Mouse (Mus musculus) C2C12 (cell line): ENCODE data around the gene Trp73. TPM values are rescaled to one million over a fixed set of nuclear protein-coding genes. Genes with fewer than 3 reads are reported as not detected.

ENCODE experiments used
- H3K27me3 ChIP-seq: one replicate; pipeline ENCODE4 v1.6.1; 2011; ENCODE audit not compliant: control insufficient read depth, insufficient read depth, insufficient read length
- H3K36me3 ChIP-seq: one replicate; pipeline ENCODE4 v1.6.1; 2011; ENCODE audit not compliant: control insufficient read depth, insufficient read depth
- H3K4me3 ChIP-seq: one replicate; pipeline ENCODE4 v1.5.1; 2011; ENCODE audit warnings: mild to moderate bottlenecking, control low read depth; ENCODE audit not compliant: poor library complexity, insufficient read depth, severe bottlenecking
- H3K79me2 ChIP-seq: one replicate; pipeline ENCODE4 v1.6.1; 2011; ENCODE audit not compliant: control insufficient read depth, insufficient read depth
- H3K79me3 ChIP-seq: one replicate; pipeline ENCODE4 v1.6.1; 2011; ENCODE audit warnings: low read depth, control low read depth
- H3ac ChIP-seq: one replicate; pipeline ENCODE3; 2011; ENCODE audit warnings: low read depth; ENCODE audit not compliant: control insufficient read depth, insufficient read length
- CEBPB ChIP-seq: IDR thresholded peaks from one replicate; pipeline ENCODE4 v1.6.1; 2011; ENCODE audit warnings: low read depth, mild to moderate bottlenecking, control low read depth, moderate library complexity
- CTCF ChIP-seq: IDR thresholded peaks from one replicate; pipeline ENCODE4 v1.5.1; 2011; ENCODE audit not compliant: control insufficient read depth, insufficient read depth, insufficient read length
- FOSL1 ChIP-seq: IDR thresholded peaks from one replicate; pipeline ENCODE4 v1.8.0; 2011; ENCODE audit warnings: mild to moderate bottlenecking, low read length; ENCODE audit not compliant: poor library complexity, insufficient read depth, severe bottlenecking
- MAX ChIP-seq: IDR thresholded peaks from one replicate; pipeline ENCODE4 v1.6.1; 2011; ENCODE audit warnings: mild to moderate bottlenecking, control low read depth
- MYOD1 ChIP-seq: IDR thresholded peaks from one replicate; pipeline ENCODE4 v1.6.1; 2011; ENCODE audit warnings: low read depth; ENCODE audit not compliant: control insufficient read depth, insufficient read length
- MYOG ChIP-seq: IDR thresholded peaks from one replicate; pipeline ENCODE4 v1.6.1; 2011; ENCODE audit not compliant: control insufficient read depth, insufficient read length; ENCODE audit errors: extremely low read depth
- USF1 ChIP-seq: IDR thresholded peaks from one replicate; pipeline ENCODE4 v1.6.1; 2011; ENCODE audit warnings: low read depth, mild to moderate bottlenecking, control low read depth, moderate library complexity
- polyA plus RNA-seq: library from polyadenylated mRNA; unstranded; fragments of >200 nt; fragmentation: generic; extraction: Trizol; gene quantifications from one replicate; pipeline ENCODE4 v1.2.1, GENCODE M21; 2012; ENCODE audit warnings: missing spikeins

Gene Trp73
- polyA plus RNA-seq, 1 experiment: 0.01 TPM

DNA sequence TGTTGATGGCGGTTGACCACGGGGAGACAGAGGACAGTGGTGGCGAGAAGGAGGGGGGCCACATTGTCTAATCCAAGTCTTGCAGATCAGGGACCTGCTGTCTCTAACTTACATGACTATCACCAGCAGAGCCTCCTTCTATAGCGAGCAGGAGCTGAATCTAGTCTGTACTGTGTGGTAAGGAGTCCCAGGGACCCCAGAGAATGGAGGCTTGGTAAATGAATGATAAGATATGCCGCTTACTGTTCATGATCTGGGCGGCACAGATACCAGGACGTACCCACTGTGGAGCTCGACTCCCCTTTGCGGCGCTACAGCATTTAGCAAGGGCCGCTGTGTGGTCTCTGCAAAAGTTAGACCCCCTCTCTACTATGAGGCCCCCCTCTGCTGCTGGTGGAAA is 18.2 kb downstream of the Trp73 start:
- Histone ChIP-seq H3K79me3 (no peaks in the 10 kb centered on the region), H3K36me3 (no peaks in the 10 kb centered on the region), H3K79me2 (no peaks in the 10 kb centered on the region), H3K27me3 (peaks cover 3% of the 10 kb centered on the region), H3K4me3 (no peak overlapping the region), H3ac (no peak overlapping the region)
- no peak for TF ChIP-seq FOSL1
- no peak for TF ChIP-seq MAX
- TF ChIP-seq USF1: no peak
- TF ChIP-seq MYOD1: no peak
- no peak for TF ChIP-seq CEBPB
- TF ChIP-seq MYOG: no peak
- TF ChIP-seq CTCF: no peak

DNA sequence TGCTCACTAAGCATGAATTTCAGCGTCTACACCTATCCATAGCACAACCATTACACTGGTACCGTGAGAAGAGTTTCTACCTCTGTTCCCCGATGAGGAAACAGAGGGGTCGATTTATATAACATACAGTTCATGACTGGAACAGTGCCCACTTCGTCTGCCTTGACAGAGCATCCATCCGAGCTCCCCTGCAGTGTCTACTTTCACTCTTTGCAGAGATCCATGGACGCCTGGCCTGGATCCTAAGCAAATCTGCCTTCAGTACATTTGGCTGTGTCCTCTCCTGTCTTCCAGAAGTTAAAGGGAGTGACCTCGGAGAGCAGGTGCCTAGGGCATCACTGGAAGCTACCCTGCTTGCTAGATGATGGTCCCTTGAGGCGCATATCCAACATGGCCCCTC is 20.8 kb downstream of the Trp73 start:
- H3K27me3 ChIP-seq: peaks cover 6% of the 10 kb centered on the region
- H3K36me3 ChIP-seq: no peaks in the 10 kb centered on the region
- no peak overlapping the region for H3K4me3 ChIP-seq
- no peak overlapping the region for H3ac ChIP-seq
- no peaks in the 10 kb centered on the region for H3K79me2 ChIP-seq
- TF ChIP-seq MYOD1 (no peak), CTCF (no peak), CEBPB (no peak), MYOG (no peak), USF1 (no peak), MAX (no peak), FOSL1 (no peak)
- no peaks in the 10 kb centered on the region for H3K79me3 ChIP-seq

DNA sequence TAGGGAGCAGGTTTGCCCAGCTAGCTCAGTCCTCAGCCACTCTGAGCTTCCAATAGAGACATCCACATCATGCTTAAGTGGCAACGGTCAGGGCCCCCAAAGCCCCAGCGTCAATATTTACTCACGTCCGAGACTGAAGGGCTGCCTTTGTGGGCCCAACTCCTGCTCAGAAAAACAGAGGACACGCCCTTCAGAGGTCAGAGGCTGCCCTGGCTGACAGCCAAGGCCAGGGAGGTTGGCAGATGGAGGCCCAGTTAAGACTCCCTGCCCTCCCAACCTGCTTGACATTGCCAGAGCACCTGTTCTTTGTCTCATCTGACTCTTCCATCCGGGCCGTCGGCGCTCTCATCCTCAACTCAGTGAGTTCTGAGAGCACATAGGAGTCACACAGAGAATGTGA is 21.2 kb downstream of the Trp73 start:
- no peaks in the 10 kb centered on the region for H3K79me2 ChIP-seq
- no peak overlapping the region for H3K4me3 ChIP-seq
- H3K79me3 ChIP-seq: no peaks in the 10 kb centered on the region
- peaks cover 6% of the 10 kb centered on the region for H3K27me3 ChIP-seq
- TF ChIP-seq MYOD1 (no peak), USF1 (no peak), MAX (no peak), MYOG (no peak), CEBPB (no peak), FOSL1 (no peak), CTCF (no peak)
- H3K36me3 ChIP-seq: no peaks in the 10 kb centered on the region
- no peak overlapping the region for H3ac ChIP-seq

DNA sequence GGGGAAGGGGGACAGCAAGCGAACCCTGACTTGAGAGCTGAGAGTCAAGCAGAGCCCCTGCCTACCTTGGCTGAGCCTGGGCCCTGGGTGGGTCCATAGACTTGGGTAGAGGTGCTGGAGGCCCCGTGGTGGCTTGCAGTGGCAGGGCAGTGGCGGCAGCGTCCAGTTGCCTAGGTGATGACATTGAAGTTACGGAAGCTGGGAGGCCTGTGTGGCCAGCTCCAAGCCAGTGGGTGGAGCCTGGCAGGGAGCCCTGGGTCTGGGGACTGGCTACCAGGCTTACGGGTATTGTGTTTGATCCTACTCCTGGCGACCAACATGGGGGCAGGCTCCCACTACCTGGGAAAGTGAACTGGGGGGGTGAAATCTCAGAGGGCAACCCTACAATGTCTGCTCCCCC is 23.6 kb downstream of the Trp73 start:
- TF ChIP-seq MAX: no peak
- no peak for TF ChIP-seq MYOG
- no peak for TF ChIP-seq USF1
- no peak for TF ChIP-seq CEBPB
- H3ac ChIP-seq: no peak overlapping the region
- H3K4me3 ChIP-seq: no peak overlapping the region
- no peaks in the 10 kb centered on the region for H3K36me3 ChIP-seq
- no peaks in the 10 kb centered on the region for H3K79me2 ChIP-seq
- H3K79me3 ChIP-seq: no peaks in the 10 kb centered on the region
- peaks cover 6% of the 10 kb centered on the region for H3K27me3 ChIP-seq

DNA sequence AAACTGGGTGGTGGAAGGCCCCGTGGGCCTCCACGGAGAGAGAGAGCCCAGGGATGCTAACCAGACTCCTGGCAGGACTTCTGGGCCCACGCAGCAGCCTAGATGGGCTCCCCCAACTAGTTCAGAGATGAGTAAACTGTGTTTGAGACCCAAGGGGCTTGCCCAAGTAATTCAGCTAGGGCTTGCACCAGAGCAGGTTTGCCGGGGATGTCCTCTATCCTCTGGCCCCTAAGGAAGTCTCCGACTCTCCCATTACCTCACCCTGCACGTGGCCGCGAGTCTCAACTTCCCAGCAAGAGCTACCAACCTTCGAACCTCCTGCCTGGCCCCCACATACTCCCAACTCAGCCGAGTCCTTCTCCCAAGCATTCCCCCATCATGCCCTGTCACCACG is 30.2 kb downstream of the Trp73 start:
- TF ChIP-seq MYOG (no peak), FOSL1 (no peak), CEBPB (no peak)
- H3K36me3 ChIP-seq: no peaks in the 10 kb centered on the region
- no peaks in the 10 kb centered on the region for H3K79me2 ChIP-seq
- H3K79me3 ChIP-seq: no peaks in the 10 kb centered on the region
- no peak overlapping the region for H3ac ChIP-seq
- H3K27me3 ChIP-seq: peaks cover 15% of the 10 kb centered on the region
- no peak overlapping the region for H3K4me3 ChIP-seq

DNA sequence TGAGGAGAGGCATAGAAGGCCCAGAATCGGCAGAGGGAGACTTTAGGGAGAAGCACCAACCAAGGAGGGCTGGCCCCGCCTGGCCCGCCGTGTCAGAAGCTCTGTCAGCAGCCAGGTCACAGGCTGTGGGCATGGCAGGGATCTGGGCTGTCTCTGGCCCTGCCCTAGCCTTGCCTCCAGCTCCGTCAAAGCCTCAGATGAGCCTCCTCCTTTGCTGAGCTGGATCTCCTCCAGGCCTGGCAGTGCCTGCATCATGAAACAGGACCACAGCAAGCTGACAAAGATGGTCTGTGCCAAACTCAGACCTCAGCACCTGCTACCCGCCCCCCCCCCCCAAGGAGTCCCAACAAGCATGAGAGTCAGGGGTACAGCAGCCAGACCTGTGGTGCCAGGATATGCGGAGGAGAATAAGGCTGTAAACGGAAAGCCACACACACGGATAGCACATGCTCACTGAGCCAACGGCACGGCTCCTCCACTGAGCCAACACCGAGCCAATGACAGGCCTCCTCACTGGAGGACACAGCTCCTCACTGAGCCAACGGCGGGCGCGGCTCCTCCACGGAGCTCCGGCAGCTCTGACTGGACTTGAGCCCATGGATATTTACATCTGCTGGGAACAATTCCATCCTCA is 30.7 kb downstream of the Trp73 start:
- Histone ChIP-seq H3K36me3 (no peaks in the 10 kb centered on the region), H3K27me3 (peaks cover 15% of the 10 kb centered on the region), H3K79me3 (no peaks in the 10 kb centered on the region), H3ac (no peak overlapping the region), H3K79me2 (no peaks in the 10 kb centered on the region), H3K4me3 (no peak overlapping the region)
- TF ChIP-seq CTCF (no peak), CEBPB (no peak), MYOG (no peak), USF1 (no peak), MYOD1 (no peak), FOSL1 (no peak), MAX (no peak)
